Comparison of ENCODE assay signal across 28 mouse cellular contexts in the genomic region with DNA sequence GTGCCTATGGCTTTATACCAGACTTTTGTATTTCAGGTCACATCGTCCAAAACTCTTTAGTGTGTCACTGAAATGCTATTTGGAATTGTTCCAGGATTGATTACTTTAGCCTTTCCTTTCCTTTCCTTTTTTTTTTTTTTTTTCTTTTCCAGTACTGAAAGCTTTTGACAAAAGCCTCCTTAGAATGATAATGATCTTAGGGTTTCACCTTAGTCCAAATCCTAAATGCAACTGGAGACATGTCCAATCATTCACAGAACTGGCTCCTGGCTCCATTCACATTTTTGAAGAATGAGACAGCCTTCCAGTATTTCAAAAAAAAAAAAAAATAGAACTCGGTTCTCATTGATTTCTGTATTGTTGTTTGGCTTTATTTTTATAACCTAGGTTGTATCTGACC.
DNase-seq lines count a peak whose midpoint lies in the region; ATAC-seq and TF ChIP-seq lines count a peak whose summit lies in the region.
"Had no signal": no experiment of that assay in that cellular context is flagged by ENCODE, and none has a peak within 500 bp of the region (broad histone marks: within the 10 kb centered on the region; RNA-seq: fewer than 3 reads in every experiment).

No protein-coding gene starts in this region.

- 56% methylated on average over 2 of the region's 2 CpGs for WGBS in embryonic facial prominence, embryonic 14.5 days
- 82% methylated on average over 2 of the region's 2 CpGs for WGBS in embryonic facial prominence, embryonic 10.5 days
- 57% methylated on average over 2 of the region's 2 CpGs for WGBS in hindbrain, postnatal 0 days

- TF ChIP-seq CTCF in hindbrain, postnatal 0 days (IDR thresholded peaks at IDR 0.05; ENCODE audit: low read depth), result no peak

- no peak overlapping the region for H3K4me3 ChIP-seq in embryonic facial prominence, embryonic 14.5 days (ENCODE audit: low read depth, low read length)
- H3K4me3 ChIP-seq in embryonic facial prominence, embryonic 10.5 days, result no peak overlapping the region
- H3K4me3 ChIP-seq in hindbrain, postnatal 0 days (ENCODE audit: low read length), result no peak overlapping the region
- H3K4me3 ChIP-seq: embryonic facial prominence, embryonic 13.5 days; forebrain, embryonic 12.5 days; forebrain, embryonic 15.5 days; hindbrain, embryonic 12.5 days; hindbrain, embryonic 15.5 days had no signal

- H3K4me1 ChIP-seq in embryonic facial prominence, embryonic 14.5 days (ENCODE audit: control insufficient read depth, insufficient read depth, low read length), result no peaks in the 10 kb centered on the region
- no peaks in the 10 kb centered on the region for H3K4me1 ChIP-seq in embryonic facial prominence, embryonic 10.5 days
- H3K4me1 ChIP-seq in hindbrain, postnatal 0 days (ENCODE audit: insufficient read depth, low read length), result no peaks in the 10 kb centered on the region
- H3K4me1 ChIP-seq: embryonic facial prominence, embryonic 13.5 days; forebrain, embryonic 12.5 days; forebrain, embryonic 15.5 days; hindbrain, embryonic 12.5 days; hindbrain, embryonic 15.5 days had no signal

- ATAC-seq in embryonic facial prominence, embryonic 14.5 days (ENCODE audit: low read depth), result no peak
- ATAC-seq in hindbrain, postnatal 0 days, result no peak
- ATAC-seq: forebrain, embryonic 15.5 days; intestine, embryonic 16.5 days; Patski had no signal

- H3K27ac ChIP-seq in embryonic facial prominence, embryonic 14.5 days (replicated peaks; ENCODE audit: low read depth, low read length), result no peak overlapping the region
- H3K27ac ChIP-seq in embryonic facial prominence, embryonic 10.5 days (replicated peaks), result no peak overlapping the region
- H3K27ac ChIP-seq in hindbrain, postnatal 0 days, result no peak overlapping the region
- H3K27ac ChIP-seq: embryonic facial prominence, embryonic 13.5 days; forebrain, embryonic 12.5 days; forebrain, embryonic 15.5 days; hindbrain, embryonic 12.5 days; hindbrain, embryonic 15.5 days had no signal

- H3K4me2 ChIP-seq in embryonic facial prominence, embryonic 14.5 days (ENCODE audit: low read depth, low read length), result no peak overlapping the region
- no peak overlapping the region for H3K4me2 ChIP-seq in hindbrain, postnatal 0 days (ENCODE audit: low read depth, low read length)
- H3K4me2 ChIP-seq: embryonic facial prominence, embryonic 13.5 days; forebrain, embryonic 12.5 days; forebrain, embryonic 15.5 days; heart, embryonic 11.5 days; hindbrain, embryonic 12.5 days; hindbrain, embryonic 15.5 days had no signal

- DNase-seq in embryonic facial prominence, embryonic 14.5 days (ENCODE audit: low spot score), result peak; percentile 1
- no peak for DNase-seq in embryonic facial prominence, embryonic 10.5 days (ENCODE audit: low spot score)
- DNase-seq in 3T3-L1 (ENCODE audit: low read depth, low spot score) (peak; percentile 29), NIH3T3 (ENCODE audit: low read depth) (peak; percentile 46)
- DNase-seq in fibroblast of lung, adult 2 months (ENCODE audit: low read depth), result peak; percentile 20
- no peak for DNase-seq in embryo, embryonic 10 days (ENCODE audit: low spot score)
- DNase-seq in hindbrain, postnatal 0 days (ENCODE audit: low spot score), result no peak
- no peak for DNase-seq in frontal cortex, adult 2 months (ENCODE audit: extremely low spot score in 1 of 2, low spot score in 1 of 2)
- DNase-seq: adrenal gland, adult 2 months; adrenal gland, postnatal 14 days; B cell, adult 2 months; cerebellum, adult 11 months; cerebellum, adult 2 months; cerebellum, postnatal 10 days; cerebellum, postnatal 36 days; gastrocnemius, postnatal 10 days; gastrocnemius, postnatal 36 days; heart, adult 11 months; kidney, adult 18-20 months had no signal

- H3K36me3 ChIP-seq in embryonic facial prominence, embryonic 14.5 days (ENCODE audit: control insufficient read depth, insufficient read depth, low read length), result no peaks in the 10 kb centered on the region
- H3K36me3 ChIP-seq in embryonic facial prominence, embryonic 10.5 days (replicated peaks), result no peaks in the 10 kb centered on the region
- H3K36me3 ChIP-seq in hindbrain, postnatal 0 days (ENCODE audit: insufficient read depth, low read length), result no peaks in the 10 kb centered on the region
- H3K36me3 ChIP-seq: embryonic facial prominence, embryonic 13.5 days; forebrain, embryonic 12.5 days; forebrain, embryonic 15.5 days; hindbrain, embryonic 12.5 days; hindbrain, embryonic 15.5 days had no signal

- no peaks in the 10 kb centered on the region for H3K27me3 ChIP-seq in embryonic facial prominence, embryonic 14.5 days (replicated peaks; ENCODE audit: control insufficient read depth, insufficient read depth, low read length)
- no peaks in the 10 kb centered on the region for H3K27me3 ChIP-seq in embryonic facial prominence, embryonic 10.5 days (replicated peaks; ENCODE audit: low read depth, poor library complexity, severe bottlenecking)
- no peaks in the 10 kb centered on the region for H3K27me3 ChIP-seq in hindbrain, postnatal 0 days (ENCODE audit: insufficient read depth, low read length)
- H3K27me3 ChIP-seq: CH12.LX; embryonic facial prominence, embryonic 13.5 days; forebrain, embryonic 12.5 days; forebrain, embryonic 15.5 days; hindbrain, embryonic 12.5 days; hindbrain, embryonic 15.5 days had no signal

- H3K9ac ChIP-seq in embryonic facial prominence, embryonic 14.5 days (ENCODE audit: low read depth, low read length), result no peak overlapping the region
- no peak overlapping the region for H3K9ac ChIP-seq in hindbrain, postnatal 0 days (replicated peaks; ENCODE audit: low read length)
- H3K9ac ChIP-seq: embryonic facial prominence, embryonic 13.5 days; forebrain, embryonic 12.5 days; forebrain, embryonic 15.5 days; hindbrain, embryonic 12.5 days; hindbrain, embryonic 15.5 days had no signal

- H3K9me3 ChIP-seq in embryonic facial prominence, embryonic 14.5 days (ENCODE audit: control insufficient read depth, low read length), result no peaks in the 10 kb centered on the region
- no peaks in the 10 kb centered on the region for H3K9me3 ChIP-seq in embryonic facial prominence, embryonic 10.5 days
- no peaks in the 10 kb centered on the region for H3K9me3 ChIP-seq in hindbrain, postnatal 0 days (ENCODE audit: low read length)
- H3K9me3 ChIP-seq: embryonic facial prominence, embryonic 13.5 days; forebrain, embryonic 12.5 days; forebrain, embryonic 15.5 days; hindbrain, embryonic 12.5 days; hindbrain, embryonic 15.5 days had no signal

Comparison
In these comparisons a context has a peak if more than half of its experiments do, and no peak if none do; other contexts are left out.
1. DNase-seq: peak in embryonic facial prominence, embryonic 14.5 days (single experiment), 3T3-L1 (single experiment), NIH3T3 (single experiment) and fibroblast of lung, adult 2 months (single experiment); none in embryonic facial prominence, embryonic 10.5 days (single experiment), embryo, embryonic 10 days (single experiment), hindbrain, postnatal 0 days (single experiment) and frontal cortex, adult 2 months (0 of 2).